In the genomic region with DNA sequence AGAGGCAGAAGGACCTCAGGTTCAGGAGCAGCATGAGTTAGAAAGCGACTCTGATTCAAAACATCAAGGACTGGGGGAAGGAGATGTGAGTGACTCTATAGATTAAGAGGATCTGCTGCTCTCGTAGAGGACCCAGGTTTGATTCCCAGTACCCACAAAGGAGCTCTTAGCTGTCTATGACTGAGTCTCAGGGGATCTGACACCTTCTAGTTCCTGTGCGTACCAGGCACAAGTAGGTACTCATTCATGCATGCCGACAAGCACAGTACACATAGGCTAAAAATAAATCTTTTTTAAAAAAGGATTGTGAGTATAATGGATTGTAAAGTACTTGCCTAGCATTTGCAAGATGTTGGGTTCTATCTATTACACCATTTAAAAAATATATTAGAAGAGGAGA, we compare ENCODE assay signal across 21 mouse cellular contexts. TPM values are rescaled to one million over a fixed set of nuclear protein-coding genes. Genes with fewer than 3 reads are reported as not detected.
DNase-seq lines count a peak whose midpoint lies in the region; ATAC-seq and TF ChIP-seq lines count a peak whose summit lies in the region.
"Had no signal": no experiment of that assay in that cellular context is flagged by ENCODE, and none has a peak within 500 bp of the region (broad histone marks: within the 10 kb centered on the region; RNA-seq: fewer than 3 reads in every experiment).

No protein-coding gene starts in this region.

- peaks cover 43% of the 10 kb centered on the region for H3K4me1 ChIP-seq in liver, embryonic 12.5 days
- peaks cover 18% of the 10 kb centered on the region for H3K4me1 ChIP-seq in liver, postnatal 0 days (ENCODE audit: insufficient read depth)
- peaks cover 27% of the 10 kb centered on the region for H3K4me1 ChIP-seq in liver, embryonic 16.5 days (ENCODE audit: control insufficient read depth, low read depth, low read length)
- H3K4me1 ChIP-seq: embryonic facial prominence, embryonic 12.5 days; forebrain, embryonic 12.5 days; forebrain, embryonic 15.5 days; hindbrain, embryonic 13.5 days had no signal

- peaks cover 20% of the 10 kb centered on the region for H3K36me3 ChIP-seq in liver, embryonic 12.5 days
- peaks cover 4% of the 10 kb centered on the region for H3K36me3 ChIP-seq in liver, postnatal 0 days (replicated peaks; ENCODE audit: insufficient read depth, low read length)
- H3K36me3 ChIP-seq in liver, embryonic 16.5 days (ENCODE audit: control insufficient read depth, insufficient read depth) = no peaks in the 10 kb centered on the region

- no peak for ATAC-seq in liver, embryonic 12.5 days
- no peak for ATAC-seq in liver, postnatal 0 days
- ATAC-seq in liver, embryonic 16.5 days (ENCODE audit: low read depth) = no peak
- ATAC-seq: forebrain, embryonic 15.5 days; hindbrain, embryonic 16.5 days had no signal

- TF ChIP-seq EP300 in liver, postnatal 0 days (IDR thresholded peaks at IDR 0.05; ENCODE audit: low read depth) = no peak

- no peaks in the 10 kb centered on the region for H3K9me3 ChIP-seq in liver, embryonic 12.5 days (replicated peaks)
- H3K9me3 ChIP-seq in liver, postnatal 0 days (ENCODE audit: low read length) = no peaks in the 10 kb centered on the region
- H3K9me3 ChIP-seq in liver, embryonic 16.5 days (replicated peaks; ENCODE audit: control insufficient read depth, low read length) = no peaks in the 10 kb centered on the region
- H3K9me3 ChIP-seq: embryonic facial prominence, embryonic 12.5 days; embryonic facial prominence, embryonic 15.5 days; forebrain, embryonic 12.5 days; forebrain, embryonic 15.5 days; hindbrain, embryonic 13.5 days had no signal

- H3K27ac ChIP-seq in liver, embryonic 12.5 days = peak overlapping the region; percentile 90
- no peak overlapping the region for H3K27ac ChIP-seq in liver, postnatal 0 days (ENCODE audit: low read depth)
- peak overlapping the region; percentile 90; the same call in 1 of the 2 replicates for H3K27ac ChIP-seq in liver, embryonic 16.5 days (ENCODE audit: low read length)
- H3K27ac ChIP-seq: embryonic facial prominence, embryonic 12.5 days; embryonic facial prominence, embryonic 15.5 days; forebrain, embryonic 12.5 days; forebrain, embryonic 15.5 days; hindbrain, embryonic 13.5 days had no signal

- H3K9ac ChIP-seq in liver, embryonic 12.5 days = 0 out of 2 replicates have a peak overlapping the region, but pooled peaks have one; percentile 23
- H3K9ac ChIP-seq in liver, postnatal 0 days (replicated peaks) = no peak overlapping the region
- H3K9ac ChIP-seq in liver, embryonic 16.5 days (ENCODE audit: low read depth, low read length) = no peak overlapping the region
- H3K9ac ChIP-seq: embryonic facial prominence, embryonic 12.5 days; embryonic facial prominence, embryonic 15.5 days; forebrain, embryonic 12.5 days; forebrain, embryonic 15.5 days; hindbrain, embryonic 13.5 days had no signal

- H3K4me2 ChIP-seq in liver, embryonic 12.5 days = no peak overlapping the region
- no peak overlapping the region for H3K4me2 ChIP-seq in liver, postnatal 0 days (ENCODE audit: low read depth, low read length)
- H3K4me2 ChIP-seq in liver, embryonic 16.5 days (ENCODE audit: low read depth, low read length) = no peak overlapping the region
- H3K4me2 ChIP-seq: embryonic facial prominence, embryonic 12.5 days; embryonic facial prominence, embryonic 15.5 days; forebrain, embryonic 12.5 days; forebrain, embryonic 15.5 days; heart, embryonic 11.5 days; hindbrain, embryonic 13.5 days had no signal

- TF ChIP-seq CTCF in liver, postnatal 0 days (IDR thresholded peaks at IDR 0.05; ENCODE audit: low read depth) = no peak

- 84% methylated on average over 4 of the region's 4 CpGs for WGBS in liver, embryonic 12.5 days (ENCODE audit: insufficient replicate concordance)
- 80% methylated on average over 4 of the region's 4 CpGs for WGBS in liver, postnatal 0 days (ENCODE audit: insufficient replicate concordance)
- WGBS in liver, embryonic 16.5 days (ENCODE audit: insufficient replicate concordance) = 87% methylated on average over 4 of the region's 4 CpGs

- DNase-seq in liver, postnatal 0 days = no peak
- peak; percentile 62 for DNase-seq in A20 (ENCODE audit: low read depth, low spot score)
- DNase-seq in ovary, postnatal 10 days (ENCODE audit: low spot score) = no peak
- DNase-seq in frontal cortex, postnatal 25 days (ENCODE audit: low spot score in 2 of 2) = no peak
- DNase-seq: adrenal gland, adult 2 months; adrenal gland, postnatal 14 days; cerebellum, adult 11 months; cerebellum, adult 2 months; cerebellum, adult 9-11 months; cerebellum, postnatal 25 days; gastrocnemius, postnatal 10 days; gastrocnemius, postnatal 36 days had no signal

- H3K4me3 ChIP-seq in liver, embryonic 12.5 days = no peak overlapping the region
- H3K4me3 ChIP-seq in liver, postnatal 0 days (ENCODE audit: low read depth, low read length) = no peak overlapping the region
- H3K4me3 ChIP-seq in liver, embryonic 16.5 days (ENCODE audit: low read depth, low read length) = no peak overlapping the region
- H3K4me3 ChIP-seq: embryonic facial prominence, embryonic 12.5 days; embryonic facial prominence, embryonic 15.5 days; forebrain, embryonic 12.5 days; forebrain, embryonic 15.5 days; hindbrain, embryonic 13.5 days had no signal

- no peaks in the 10 kb centered on the region for H3K27me3 ChIP-seq in liver, embryonic 12.5 days (replicated peaks)
- H3K27me3 ChIP-seq in liver, postnatal 0 days (ENCODE audit: insufficient read depth, low read length) = no peaks in the 10 kb centered on the region
- no peaks in the 10 kb centered on the region for H3K27me3 ChIP-seq in liver, embryonic 16.5 days (ENCODE audit: control insufficient read depth, insufficient read depth, low read depth, low read length)
- H3K27me3 ChIP-seq: embryonic facial prominence, embryonic 12.5 days; embryonic facial prominence, embryonic 15.5 days; forebrain, embryonic 12.5 days; forebrain, embryonic 15.5 days; hindbrain, embryonic 13.5 days had no signal

RNA-seq across cellular contexts. Expression of a gene that starts 13.9 kb away (rescaled TPM):
- 7.8 and 8.3 TPM in 2 replicates for polyA plus RNA-seq in liver, embryonic 12.5 days (2016; fragmentation: Nextera tagmentation; extraction: Ambion mirVana)
- 4.5 and 4.7 TPM in 2 replicates for polyA plus RNA-seq in liver, postnatal 0 days (2015; fragmentation: Nextera tagmentation; extraction: Ambion mirVana)
- polyA plus RNA-seq in liver, embryonic 16.5 days (2015; fragmentation: Nextera tagmentation; extraction: Ambion mirVana) = 4.5 and 5.2 TPM in 2 replicates

RNA-seq across cellular contexts. Expression of a gene that starts 37.2 kb away (rescaled TPM):
- polyA plus RNA-seq in liver, embryonic 12.5 days (2016; fragmentation: Nextera tagmentation; extraction: Ambion mirVana) = 11.2 and 11.3 TPM in 2 replicates
- 1.9 and 2.3 TPM in 2 replicates for polyA plus RNA-seq in liver, postnatal 0 days (2015; fragmentation: Nextera tagmentation; extraction: Ambion mirVana)
- polyA plus RNA-seq in liver, embryonic 16.5 days (2015; fragmentation: Nextera tagmentation; extraction: Ambion mirVana) = 5.5 and 6.2 TPM in 2 replicates
